Mouse (Mus musculus) heart, postnatal 36 days (tissue): ENCODE results near the gene Vwa3b. TPM values are rescaled to one million over a fixed set of nuclear protein-coding genes. Genes with fewer than 3 reads are reported as not detected.
"Not testable (repeated sequence)": the region's sequence is repeated elsewhere in the genome, so short reads cannot be mapped to it uniquely, and the experiment has no call there.

Source experiments
- DNase-seq, 2 experiments: peaks; one replicate each; pipeline ENCODE4 v3.0.0; 2021 to 2022
- intact Hi-C: fragments of 180-260 bp; cut with DNase I; formaldehyde crosslinking; loops from one replicate; pipeline ENCODE4 v1.15.1; 2025
- total RNA-seq, 2 experiments: library from RNA; stranded (reverse); gene quantifications; 2 replicates each; pipeline ENCODE4 v1.2.3; 2021

Vwa3b gene
- total RNA-seq, 2 experiments from 2014 or later = 0.56 TPM; not detected in 1

DNA sequence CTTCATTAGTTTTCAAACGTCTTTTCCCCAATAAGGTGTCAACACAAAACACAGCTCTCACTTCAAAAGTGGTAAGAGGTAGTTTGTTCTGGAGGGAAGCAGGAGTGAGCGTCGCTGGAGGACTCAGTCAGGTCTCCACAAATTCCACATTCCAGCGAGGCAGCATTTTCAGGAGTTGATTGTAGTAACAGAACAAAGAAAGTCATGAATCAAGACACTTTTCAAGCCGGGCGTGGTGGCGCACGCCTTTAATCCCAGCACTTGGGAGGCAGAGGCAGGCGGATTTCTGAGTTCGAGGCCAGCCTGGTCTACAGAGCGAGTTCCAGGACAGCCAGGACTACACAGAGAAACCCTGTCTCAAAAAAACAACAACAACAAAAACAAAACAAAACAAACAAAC, 19.9 kb upstream of the Vwa3b start:
- intact Hi-C loops, DNase-seq: not testable (repeated sequence)

DNA sequence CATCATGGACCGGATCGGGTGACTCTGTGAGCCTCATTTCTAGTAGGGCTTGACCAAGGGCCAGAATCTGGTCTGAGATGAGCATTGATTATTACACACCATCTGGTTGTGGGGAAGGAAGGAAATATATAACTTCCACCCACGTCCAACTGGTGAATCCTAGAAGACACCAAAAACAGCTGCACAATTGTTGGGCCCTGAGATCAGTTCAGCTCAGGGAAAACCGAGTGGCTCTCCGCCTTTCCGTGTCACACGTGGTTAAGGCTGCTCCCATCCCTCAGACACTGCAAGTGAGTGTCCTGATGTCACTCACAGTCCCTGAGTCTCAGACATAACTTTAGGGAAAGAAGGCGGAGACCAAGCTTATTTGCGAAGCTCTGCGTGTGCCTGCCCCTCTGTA, 16.5 kb upstream of the Vwa3b start:
- intact Hi-C loops = no loop called here
- no peak for DNase-seq

DNA sequence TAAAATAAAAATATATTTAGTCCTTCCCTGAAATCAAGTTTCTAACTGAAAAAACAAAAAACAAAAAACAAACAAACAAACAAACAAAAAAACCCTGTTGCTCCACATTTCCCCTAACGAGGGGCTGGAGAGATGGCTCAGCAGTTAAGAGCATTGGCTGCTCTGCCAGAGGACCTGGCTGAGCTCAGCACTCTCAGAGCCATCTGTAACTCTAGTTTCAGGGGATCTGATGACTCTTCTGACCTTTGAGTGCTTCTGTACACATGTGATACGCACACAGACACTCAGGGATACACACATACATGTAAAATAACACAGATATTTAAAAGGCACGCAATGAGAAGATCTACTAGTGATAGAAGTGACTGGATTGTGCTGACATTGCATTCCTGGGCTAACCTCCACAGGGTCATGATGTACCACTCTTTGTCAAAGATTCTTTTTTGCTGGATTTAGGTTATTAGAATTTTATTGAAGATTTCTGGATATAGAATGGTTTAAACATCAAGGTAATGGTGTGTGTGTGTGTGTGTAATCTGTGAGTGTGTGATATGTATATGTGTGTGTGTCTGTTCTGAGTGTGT, 14.7 kb upstream of the Vwa3b start:
- DNase-seq = no peak
- intact Hi-C loops = no loop called here

DNA sequence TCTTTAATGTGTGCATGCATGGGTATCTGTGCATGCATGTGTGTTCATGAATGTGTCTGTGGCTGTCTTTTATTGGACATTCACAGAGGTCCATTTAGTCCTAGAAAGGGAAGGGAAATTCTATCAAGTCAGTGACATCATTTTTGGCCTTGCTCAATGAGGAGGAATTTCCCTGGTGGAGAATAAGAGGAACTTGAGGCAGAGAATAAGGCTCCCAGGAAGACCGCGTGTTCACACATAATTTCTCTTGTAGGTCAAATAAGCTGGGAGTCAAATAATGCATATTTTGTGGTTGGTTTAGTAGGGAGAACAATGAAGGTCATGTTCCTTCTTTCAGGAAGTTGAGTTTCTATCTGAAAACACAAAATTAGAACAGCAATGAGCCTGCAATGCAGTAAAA, 13.4 kb upstream of the Vwa3b start:
- DNase-seq = no peak
- intact Hi-C loops = no loop called here

DNA sequence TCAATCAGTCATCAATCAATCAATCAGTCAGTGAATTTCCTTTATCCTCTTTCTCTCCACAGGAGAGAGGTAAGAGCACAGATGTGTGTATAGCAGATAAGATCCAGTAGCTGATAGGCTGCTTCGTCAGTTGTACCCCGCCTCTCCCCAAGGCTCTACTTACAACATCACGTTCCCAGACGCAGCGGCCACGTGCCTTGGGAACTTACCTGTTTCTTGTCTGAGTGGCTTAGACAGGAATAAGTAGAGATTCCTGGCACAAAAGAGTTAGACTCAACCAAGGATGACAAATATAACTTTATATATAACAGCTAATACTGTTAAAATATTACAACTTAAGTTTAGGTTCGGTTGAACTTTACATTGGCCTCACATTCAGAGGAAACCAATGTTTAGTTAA, 12.7 kb upstream of the Vwa3b start:
- intact Hi-C loops = no loop called here
- DNase-seq = peak; percentile 39 to 42

- DNase-seq = no peak
- intact Hi-C loops = no loop called here
Measured at GRCm38 (mm10) chr1:37019017-37019416, 7.4 kb upstream of the Vwa3b start.

GRCm38 (mm10) chr1:37022704-37023103, 3.7 kb upstream of the Vwa3b start:
- intact Hi-C loops = no loop called here
- DNase-seq = no peak

- intact Hi-C loops = loop anchor here (5.0 kb wide), 1 partner anchor 82 kb away; the partner anchor contains the start of gene Tmem131
- DNase-seq = no peak
Measured at GRCm38 (mm10) chr1:37024736-37025135, 1.7 kb upstream of the Vwa3b start.

DNA sequence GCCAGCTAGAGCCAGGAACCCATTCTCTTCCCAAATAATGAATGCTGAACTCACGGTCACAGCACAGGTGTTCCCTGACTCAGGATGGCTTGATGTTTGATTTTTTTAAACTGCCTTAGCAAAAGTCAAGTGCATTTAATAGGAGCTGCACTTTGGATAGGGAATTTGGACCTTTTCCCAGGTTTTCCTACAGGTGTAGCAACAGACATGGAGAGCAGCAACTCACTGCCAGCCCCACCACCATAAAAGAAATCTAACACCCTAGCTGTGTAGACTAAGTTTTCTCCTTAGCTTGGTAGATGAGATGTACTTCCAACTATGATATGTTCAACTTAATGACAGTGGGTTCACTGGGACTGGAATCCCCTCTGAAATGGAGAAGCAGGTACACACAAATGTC, 1.0 kb upstream of the Vwa3b start:
- intact Hi-C loops = loop anchor here (5.0 kb wide), 1 partner anchor 83 kb away; the partner anchor contains the start of gene Tmem131
- DNase-seq = no peak

- intact Hi-C loops = loop anchor here (5.0 kb wide), 1 partner anchor 85 kb away; the partner anchor contains the start of gene Tmem131
- DNase-seq = no peak
Measured at GRCm38 (mm10) chr1:37026866-37027265, 470 bp downstream of the Vwa3b start.

DNA sequence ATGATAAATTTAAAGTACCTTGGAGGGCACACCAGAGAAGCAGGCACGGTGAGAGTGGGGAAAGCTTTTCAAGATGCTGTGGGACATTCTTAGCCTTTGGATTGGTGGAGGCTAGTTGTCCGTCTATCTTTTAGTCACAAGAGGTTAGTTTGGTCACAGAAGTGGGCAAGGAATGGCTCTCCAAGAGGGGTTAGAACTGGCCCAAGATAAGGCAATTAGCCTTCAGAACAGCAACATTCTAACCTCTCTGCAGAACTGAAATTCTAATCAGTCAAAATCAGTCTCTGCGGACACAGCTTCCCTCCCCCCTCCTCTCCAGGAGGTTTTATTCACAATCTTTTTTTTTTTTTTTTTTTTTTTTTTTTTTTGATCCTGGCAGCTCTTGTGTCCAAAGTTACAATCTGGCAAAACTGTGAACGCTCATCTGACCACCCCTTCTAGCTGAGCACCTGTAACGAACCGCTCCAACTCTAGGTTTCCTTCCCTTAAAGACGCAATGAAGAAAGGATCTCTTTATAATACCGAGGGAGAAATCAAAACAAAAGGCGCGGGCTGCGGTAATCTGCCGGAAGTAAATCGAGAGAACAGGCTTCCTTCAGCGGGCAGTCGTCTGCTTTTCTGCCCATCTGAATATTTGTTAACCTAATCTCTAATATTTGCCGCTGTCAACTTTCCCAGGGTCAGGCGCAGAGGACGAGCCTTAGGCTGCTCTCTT, 2.2 kb downstream of the Vwa3b start:
- no peak for DNase-seq
- intact Hi-C loops = loop anchor here (5.0 kb wide), 1 partner anchor 86 kb away; the partner anchor contains the start of gene Tmem131

GRCm38 (mm10) chr1:37029154-37029907, 2.9 kb downstream of the Vwa3b start:
- intact Hi-C loops = loop anchor here (5.0 kb wide), 1 partner anchor 87 kb away; the partner anchor contains the start of gene Tmem131
- peak; percentile 75 to 77 for DNase-seq

DNA sequence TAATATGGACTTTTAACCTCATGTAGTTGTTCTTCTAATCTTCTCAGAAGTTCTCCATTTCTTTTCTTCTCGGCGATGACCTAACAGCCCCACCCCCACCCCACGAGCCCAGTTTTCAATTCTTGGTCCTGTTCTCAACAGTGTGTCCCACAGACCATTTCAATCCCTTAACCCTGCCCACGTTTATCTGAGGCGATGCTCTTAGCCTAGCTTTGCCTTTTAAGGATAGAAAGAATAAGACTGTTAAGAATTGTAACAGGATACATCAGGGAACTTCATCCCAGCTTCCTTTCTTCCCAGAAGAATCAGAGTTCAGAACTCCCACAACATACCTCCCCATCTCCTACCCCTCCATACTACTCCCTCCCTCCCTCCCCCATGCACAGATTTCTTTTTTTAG, 3.5 kb downstream of the Vwa3b start:
- intact Hi-C loops = loop anchor here (5.0 kb wide), 1 partner anchor 88 kb away; the partner anchor contains the start of gene Tmem131
- DNase-seq = no peak

DNA sequence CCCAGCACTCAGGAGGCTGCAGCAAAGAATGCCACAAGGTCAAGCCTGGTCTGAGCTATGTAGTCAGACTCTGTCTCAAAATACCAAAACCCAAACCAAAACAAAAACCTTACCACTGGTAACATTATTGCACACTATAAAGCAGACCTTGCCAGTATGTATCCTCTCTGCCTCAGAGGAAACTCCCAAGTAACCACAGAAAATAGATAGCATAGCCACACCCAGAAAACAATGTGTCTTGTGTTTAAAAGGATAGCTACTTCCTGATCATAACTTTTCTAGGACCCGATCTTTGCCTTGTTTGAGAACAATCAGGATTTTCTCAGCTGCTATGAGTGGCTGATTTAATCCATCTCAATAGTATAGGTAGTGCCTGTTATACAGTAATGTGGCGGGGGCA, 4.3 kb downstream of the Vwa3b start:
- intact Hi-C loops = no loop called here
- no peak for DNase-seq

DNA sequence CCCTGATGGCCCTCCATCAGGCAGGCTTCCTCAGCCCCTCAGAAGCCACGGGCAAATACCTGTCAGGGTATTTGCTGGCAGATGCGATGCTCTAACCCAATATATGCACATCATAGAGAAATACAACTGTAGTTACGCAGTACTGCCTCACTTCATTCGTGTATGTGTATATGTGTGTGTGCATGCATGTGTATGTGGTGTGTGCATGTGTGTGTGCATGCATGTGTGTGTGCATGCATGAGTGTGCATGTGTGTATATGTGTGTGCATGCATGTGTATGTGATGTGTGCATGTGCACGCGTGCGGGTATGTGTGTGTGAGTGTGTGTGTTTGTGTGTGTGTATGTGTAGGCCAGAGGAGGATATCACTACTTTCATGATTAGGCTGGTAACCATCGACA, 9.5 kb downstream of the Vwa3b start:
- DNase-seq = no peak
- intact Hi-C loops = no loop called here

- DNase-seq = no peak
- intact Hi-C loops = no loop called here
Measured at GRCm38 (mm10) chr1:37041126-37041525, 14.7 kb downstream of the Vwa3b start.

GRCm38 (mm10) chr1:37041856-37042255, 15.5 kb downstream of the Vwa3b start:
- DNase-seq = no peak
- intact Hi-C loops = no loop called here

DNA sequence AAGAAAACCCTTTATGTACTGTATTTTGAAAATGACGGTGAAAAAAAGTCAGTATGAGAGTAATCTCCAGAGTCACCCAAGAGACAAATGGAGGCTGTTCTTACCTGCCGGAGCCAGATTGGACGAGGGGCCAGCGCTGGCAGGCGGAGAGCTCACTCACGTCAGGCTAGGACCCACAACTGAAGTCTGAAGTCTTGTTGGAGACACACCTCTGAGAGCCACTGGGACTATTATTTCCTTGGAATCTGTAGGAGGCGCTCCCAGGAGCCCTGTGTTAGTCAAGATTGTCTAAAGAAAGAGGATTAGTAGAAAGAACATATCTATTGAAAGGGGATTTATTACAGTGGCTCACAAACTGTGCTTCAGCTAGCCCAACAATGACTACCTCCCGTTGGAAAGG, 16.4 kb downstream of the Vwa3b start:
- no peak for DNase-seq
- intact Hi-C loops = no loop called here

DNA sequence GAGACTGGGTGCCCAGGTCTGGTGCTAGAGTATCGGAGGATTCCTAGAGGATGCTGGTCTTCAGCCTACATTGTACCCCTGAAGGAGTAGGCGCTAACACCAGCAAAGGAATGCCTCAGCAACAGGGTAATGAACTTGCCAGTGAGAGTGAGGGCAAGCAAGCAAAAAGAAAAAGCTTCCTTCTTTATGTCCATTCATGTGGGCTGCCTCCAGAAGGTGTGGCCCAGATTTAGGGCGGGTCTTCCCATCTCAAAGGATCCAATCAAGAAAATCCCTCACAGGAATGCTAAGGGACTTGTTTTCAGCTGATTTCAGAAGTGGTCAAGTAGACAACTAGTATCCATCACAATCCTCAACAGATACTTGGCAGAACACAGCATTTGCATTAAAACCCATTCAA, 16.8 kb downstream of the Vwa3b start:
- intact Hi-C loops = no loop called here
- no peak for DNase-seq

DNA sequence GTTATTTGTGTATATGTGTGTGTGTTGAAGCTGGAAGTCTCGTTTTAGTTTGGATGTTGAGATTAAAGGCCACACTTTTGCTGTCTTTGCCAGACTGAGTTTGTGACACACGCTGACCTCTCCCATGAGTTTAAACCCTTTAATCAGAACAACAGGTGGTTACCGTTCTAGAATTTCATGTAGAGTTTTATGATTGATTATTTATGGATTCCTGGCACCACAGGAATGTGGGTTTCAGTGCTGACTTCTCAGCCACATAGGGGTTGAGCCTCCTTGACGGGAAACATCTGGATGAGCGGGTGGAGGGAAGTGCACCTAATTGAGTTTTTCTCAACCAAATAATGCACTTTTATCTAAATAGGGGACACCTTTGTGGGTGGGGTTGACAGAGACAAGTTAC, 19.1 kb downstream of the Vwa3b start:
- intact Hi-C loops = no loop called here
- no peak for DNase-seq

DNA sequence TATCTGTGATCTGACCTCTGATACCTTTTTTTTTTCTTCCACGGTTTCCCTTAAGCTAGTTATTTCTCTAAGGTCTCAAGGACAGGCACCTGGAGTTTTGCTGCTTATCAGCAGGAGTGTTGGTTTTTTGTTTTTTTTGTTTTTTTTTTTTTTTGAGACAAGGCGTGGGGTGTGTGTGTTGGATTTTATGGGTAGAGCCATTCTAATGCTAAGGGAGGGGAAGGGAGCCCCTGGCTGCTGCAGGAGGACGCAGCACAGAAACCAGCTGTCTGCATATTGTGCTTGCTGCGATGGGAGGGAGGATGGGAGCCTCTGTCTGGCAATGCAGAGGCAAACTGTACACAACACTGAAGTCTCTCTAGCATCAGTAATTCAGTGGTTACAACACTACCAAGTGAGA, 22.8 kb downstream of the Vwa3b start:
- DNase-seq = no peak
- intact Hi-C loops = no loop called here
